Mouse (Mus musculus) urinary bladder, adult 2 months (tissue): ENCODE measurements around the gene Pou3f1. TPM values are rescaled to one million over a fixed set of nuclear protein-coding genes. Genes with fewer than 3 reads are reported as not detected.

Source experiments
- polyA plus RNA-seq: library from polyadenylated mRNA; depleted of rRNA; stranded (reverse); fragments of >200 nt; gene quantifications from 2 replicates; pipeline ENCODE4 v1.2.3, GENCODE M21; 2012; rRNA removed

The Pou3f1 gene
- polyA plus RNA-seq, 1 experiment, result 0.14 TPM

Other genes starting within 250 kb of the Pou3f1 start
- gene 3100002H09Rik, start 46.0 kb upstream of the Pou3f1 start, polyA plus RNA-seq, result not detected in 2 replicates
- 31.6 and 32.9 TPM in 2 replicates for gene Utp11, start 36.8 kb downstream of the Pou3f1 start, polyA plus RNA-seq
- gene Fhl3, start 43.9 kb downstream of the Pou3f1 start, polyA plus RNA-seq, result 2.7 and 5.2 TPM in 2 replicates
- gene Sf3a3, start 58.0 kb downstream of the Pou3f1 start, polyA plus RNA-seq, result 38.1 and 40.4 TPM in 2 replicates
- 30.0 and 34.8 TPM in 2 replicates for gene Inpp5b, start 85.0 kb downstream of the Pou3f1 start, polyA plus RNA-seq
- gene Mtf1, start 145.3 kb downstream of the Pou3f1 start, polyA plus RNA-seq, result 9.0 and 10.1 TPM in 2 replicates
- gene Yrdc, start 193.9 kb downstream of the Pou3f1 start, polyA plus RNA-seq, result 32.5 and 47.3 TPM in 2 replicates
- 32.4 and 37.5 TPM in 2 replicates for gene 1110065P20Rik, start 194.4 kb downstream of the Pou3f1 start, polyA plus RNA-seq
- gene Maneal, start 205.4 kb downstream of the Pou3f1 start, polyA plus RNA-seq, result 0.65 and 0.76 TPM in 2 replicates
- not detected in 2 replicates for gene Epha10, start 224.1 kb downstream of the Pou3f1 start, polyA plus RNA-seq